Mouse (Mus musculus) left cerebral cortex, postnatal 4 days (tissue): Measurements from ENCODE around the gene Nfatc2. TPM values are rescaled to one million over a fixed set of nuclear protein-coding genes. Genes with fewer than 3 reads are reported as not detected.
A peak's percentile ranks its signal among the peaks of the same experiment; 100 is the strongest.

Experiments used
- DNase-seq: peaks from one replicate; pipeline ENCODE4 v3.0.0-alpha.2; 2022
- intact Hi-C: fragments of 180-260 bp; cut with DNase I; formaldehyde crosslinking; loops from one replicate; pipeline ENCODE4 v1.15.1; 2025
- total RNA-seq, 2 experiments: library from RNA; stranded (reverse); gene quantifications; 2 replicates each; pipeline ENCODE4 v1.2.3; 2021

Gene Nfatc2
- total RNA-seq, 2 experiments from 2014 or later = 6.0 to 6.2 TPM

DNA sequence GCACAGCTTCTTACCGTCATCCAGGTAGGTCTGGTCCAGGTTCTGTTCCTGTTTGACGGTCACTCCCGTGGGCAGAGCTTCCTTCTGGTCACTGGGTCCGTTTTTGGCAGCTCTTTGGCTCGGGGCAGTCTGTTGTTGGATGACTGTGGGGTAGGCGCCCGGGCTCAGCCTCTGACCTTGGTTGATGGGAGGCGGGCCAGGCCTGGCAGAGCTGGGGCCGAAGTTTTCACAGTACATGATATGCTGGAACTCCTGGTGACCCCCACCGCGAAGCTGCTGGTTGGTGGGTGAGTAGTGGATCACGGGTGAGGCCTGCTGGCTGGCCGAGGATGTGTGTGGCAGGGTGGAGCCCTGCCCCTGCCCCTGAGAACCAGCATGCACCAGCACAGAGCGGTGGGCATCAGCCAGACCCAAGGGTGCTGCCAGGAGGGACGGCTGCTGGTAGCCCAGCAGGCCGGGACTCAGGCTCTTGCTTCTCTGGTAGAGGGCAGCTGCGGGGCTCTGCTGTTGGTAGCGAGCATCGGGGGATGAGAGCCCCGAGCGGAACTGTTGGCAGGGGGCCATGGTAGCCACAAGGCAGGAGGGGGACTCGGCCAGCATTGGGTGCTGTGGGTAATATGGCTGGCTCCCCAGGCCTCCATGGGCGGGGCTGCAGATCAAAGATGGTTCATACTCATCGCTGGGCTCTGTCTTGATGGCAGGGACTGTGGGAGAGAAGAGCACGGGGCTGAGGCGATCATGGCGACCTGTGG lies 96.8 kb downstream of the Nfatc2 start:
- intact Hi-C loops = no loop called here
- no peak for DNase-seq

DNA sequence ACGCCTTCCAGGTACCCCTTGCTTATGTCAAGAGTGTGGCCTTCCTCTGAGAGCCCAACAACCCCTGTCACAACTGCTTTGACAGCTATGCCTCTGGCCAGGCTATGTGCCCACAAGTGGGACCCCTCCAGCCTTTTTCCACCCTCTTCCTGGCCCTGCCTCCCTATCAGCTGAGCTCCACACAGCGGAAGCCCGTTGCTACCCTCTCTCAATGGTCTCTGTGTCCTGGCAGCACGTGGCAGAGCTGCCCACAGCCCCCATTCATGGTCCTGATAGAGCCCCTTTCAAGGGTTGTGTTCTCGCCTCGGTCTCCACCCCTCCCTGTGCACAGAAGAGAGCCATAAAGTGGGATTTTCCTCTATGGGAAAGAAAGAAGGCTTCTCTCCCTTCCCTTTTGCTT lies 97.7 kb downstream of the Nfatc2 start:
- intact Hi-C loops = no loop called here
- no peak for DNase-seq

DNA sequence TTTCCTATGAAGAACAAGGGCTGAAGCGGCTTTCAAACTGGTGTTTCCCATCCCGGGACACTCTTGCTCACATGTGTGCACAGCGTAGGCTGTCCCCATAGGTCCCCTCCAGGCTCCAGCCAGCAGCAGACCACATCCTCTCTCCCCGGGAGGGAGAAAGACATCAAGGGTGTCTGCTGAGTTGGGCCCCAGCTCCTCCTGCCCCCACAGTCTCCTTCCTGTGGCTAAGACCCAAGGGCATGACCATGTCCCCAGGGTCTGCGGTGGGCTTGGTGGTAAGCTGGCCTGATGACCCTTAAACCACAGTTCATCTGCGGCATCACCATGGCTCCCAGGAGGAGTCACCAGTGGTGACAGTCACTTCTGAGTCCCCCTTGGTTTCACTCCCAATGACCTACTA lies 100.7 kb downstream of the Nfatc2 start:
- no peak for DNase-seq

DNA sequence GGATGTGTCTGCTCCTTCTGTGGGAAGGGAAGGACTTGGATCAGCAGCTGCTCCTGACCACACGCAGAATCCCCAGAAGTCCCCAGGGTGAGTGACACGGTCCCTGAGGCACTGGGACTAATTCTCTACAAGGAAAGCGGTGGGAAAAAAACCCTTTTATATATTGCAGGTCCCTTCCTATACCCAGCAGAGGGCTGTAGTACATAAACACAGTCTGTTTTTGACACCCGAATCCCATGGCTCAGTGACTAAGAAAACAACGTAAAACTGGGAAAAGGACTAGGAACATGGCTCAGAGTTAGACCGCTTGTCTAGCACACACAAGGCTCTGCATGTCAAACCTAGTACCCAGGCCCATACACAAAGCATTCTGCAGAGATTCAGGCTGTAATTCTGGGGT lies 101.2 kb downstream of the Nfatc2 start:
- no peak for DNase-seq
- intact Hi-C loops = no loop called here

More for the DNA sequence above, 100.7 kb downstream of the Nfatc2 start:
- intact Hi-C loops = no loop called here

DNA sequence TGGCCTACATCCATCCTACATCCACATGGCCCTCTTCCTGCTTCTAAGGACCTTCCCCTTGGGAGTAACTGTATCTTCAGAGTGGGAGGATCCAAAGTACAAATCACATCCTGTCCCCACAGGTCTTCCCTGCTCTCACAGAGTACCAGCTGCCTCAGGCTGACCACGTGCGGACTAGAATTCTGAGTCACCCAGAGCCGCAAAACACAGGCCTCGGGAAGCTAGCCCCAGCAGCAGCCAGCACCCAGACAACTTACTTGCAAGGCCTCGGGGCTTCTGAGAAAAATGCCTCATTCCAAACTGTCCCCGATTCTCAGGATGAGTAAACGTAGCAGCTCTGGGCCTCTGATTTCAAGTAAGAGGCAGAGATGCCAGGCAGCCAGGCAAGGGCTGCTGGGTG lies 109.7 kb downstream of the Nfatc2 start:
- no peak for DNase-seq

DNA sequence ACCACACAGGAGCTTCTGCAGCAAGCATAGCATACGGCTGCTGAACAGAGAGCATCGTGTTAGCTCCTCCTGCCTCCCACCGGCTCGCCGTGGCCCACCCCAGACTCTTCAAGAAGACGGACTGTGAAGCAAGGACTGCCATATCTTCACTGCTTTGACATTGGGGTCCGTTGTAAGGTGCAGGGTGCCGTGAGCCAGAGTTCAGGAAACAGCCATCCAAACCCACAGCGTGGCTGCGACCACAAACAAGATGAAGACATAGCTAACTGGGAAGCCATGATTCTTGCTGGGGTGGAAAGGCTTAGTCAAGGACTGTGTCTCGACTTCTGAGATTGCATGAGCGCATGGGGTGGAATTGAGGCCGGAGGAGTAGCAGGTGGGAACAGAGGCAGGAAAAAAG lies 111.5 kb downstream of the Nfatc2 start:
- DNase-seq = no peak
- intact Hi-C loops = loop anchor here (10.0 kb wide), 1 partner anchor 95 kb away; no protein-coding TSS in a partner anchor

More for the DNA sequence above, 109.7 kb downstream of the Nfatc2 start:
- intact Hi-C loops = loop anchor here (10.0 kb wide), 1 partner anchor 93 kb away; no protein-coding TSS in a partner anchor

DNA sequence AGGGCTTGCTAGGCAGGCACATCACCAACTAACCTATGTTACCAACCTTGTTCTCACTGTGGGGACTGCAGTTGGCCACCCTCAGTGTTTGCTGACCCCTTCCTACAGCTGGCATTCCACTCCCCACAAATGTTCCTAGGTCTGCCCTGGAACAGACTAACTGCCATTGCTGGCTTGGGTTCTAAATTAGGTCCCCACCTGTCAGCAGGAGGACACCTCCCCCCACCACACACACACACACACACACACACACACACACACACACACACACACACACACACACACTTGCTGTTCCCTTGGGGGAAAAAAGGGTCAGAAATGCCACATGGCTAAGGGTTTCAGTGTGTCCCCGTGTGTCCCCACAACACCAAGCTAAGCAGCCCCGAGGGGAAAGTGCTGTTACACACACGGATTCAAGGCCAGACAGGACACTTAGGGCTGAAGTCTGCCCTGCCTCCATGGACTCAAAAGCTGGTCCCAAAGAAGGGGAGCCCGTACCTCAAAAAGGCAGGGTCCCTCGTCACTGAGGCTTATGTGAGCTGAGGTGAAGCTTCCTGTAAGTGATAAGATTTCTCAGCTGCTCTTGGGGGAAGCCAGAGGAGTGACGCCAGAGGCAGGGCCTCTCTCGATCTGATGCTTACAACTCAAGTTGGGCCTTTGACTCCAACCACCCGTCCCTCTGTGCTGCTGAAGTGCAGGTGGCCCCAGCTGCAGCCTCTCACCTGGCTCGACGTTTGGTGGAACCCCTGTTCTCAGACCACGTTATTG lies 113.1 kb downstream of the Nfatc2 start:
- intact Hi-C loops = no loop called here
- DNase-seq = no peak

DNA sequence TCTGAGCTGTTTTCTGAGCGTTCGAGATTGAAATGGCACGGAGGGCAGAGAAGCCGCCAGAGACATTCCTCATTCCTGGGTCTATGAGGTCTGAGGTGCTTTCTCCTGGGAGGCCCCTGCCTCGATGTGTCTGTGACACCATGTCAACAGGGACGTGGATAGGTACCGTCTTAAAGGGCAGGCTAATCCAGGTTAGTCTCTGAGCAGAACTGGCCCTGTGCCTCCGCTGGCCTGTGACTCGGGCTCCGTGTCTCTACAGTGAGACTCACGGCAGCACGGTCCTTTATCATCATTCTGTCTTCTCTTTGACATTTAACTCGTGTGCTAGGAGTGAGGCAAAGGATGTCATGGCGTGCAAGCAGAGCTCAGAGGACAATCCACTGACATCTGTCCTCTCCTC lies 120.3 kb downstream of the Nfatc2 start:
- intact Hi-C loops = no loop called here
- no peak for DNase-seq

DNA sequence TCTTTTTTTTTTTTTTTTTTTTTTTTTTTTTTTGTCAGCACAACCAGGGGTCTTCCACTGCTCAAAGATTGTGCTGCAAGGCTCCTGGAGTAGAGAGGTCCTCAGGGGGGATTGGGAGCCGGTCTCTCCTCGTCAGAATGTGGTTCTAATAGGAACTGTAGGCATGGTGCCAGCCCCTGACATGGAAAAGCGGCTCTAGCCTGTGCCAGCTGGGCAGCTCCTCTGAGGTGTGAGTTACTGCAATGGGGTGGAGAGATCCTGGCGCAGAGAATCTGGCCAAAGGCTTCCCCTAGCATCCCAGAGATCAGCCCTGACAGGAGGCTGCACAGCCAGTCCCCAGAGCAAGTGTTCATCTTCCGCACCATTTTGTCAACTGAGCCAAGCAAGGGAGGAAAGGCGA lies 120.8 kb downstream of the Nfatc2 start:
- intact Hi-C loops = no loop called here
- DNase-seq = peak; percentile 89

DNA sequence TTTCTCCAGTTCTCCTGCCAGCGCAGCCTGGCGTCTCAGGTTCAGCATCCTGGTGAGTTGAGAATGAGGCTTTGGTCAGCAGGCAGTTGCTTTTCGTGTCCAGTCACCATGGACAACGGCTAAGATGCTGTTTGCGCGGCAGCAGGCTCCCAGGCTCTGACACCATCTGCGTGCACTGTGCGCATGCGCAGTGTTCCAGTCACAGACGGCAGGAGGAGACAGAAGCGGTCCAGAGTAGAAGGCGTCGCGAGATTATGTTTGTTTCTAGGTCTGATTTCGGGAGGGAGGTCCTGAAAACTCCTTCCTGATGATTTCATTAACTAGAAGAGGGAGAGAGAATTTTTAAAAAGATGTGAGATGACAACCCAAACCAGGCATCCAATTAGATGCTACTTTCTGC lies 121.5 kb downstream of the Nfatc2 start:
- DNase-seq = peak; percentile 90
- intact Hi-C loops = no loop called here

DNA sequence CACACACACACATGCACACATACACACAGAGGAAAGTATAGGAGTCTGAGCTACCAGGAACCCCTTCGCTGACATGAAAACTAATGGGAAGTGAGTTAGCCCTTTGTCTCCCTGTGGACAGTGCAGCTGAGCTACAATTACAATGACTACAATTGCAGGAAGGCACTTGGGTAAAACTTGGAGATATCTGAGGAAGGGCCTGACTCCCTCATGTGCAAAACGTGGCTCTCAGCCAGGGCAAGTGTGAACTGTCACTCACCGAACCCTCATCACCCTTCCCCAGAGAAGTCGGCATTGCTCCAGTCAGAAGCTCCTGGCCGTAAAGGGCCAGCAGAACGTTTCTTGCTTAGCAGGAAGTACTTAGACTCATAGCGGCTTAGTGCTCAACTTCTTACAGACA lies 123.0 kb downstream of the Nfatc2 start:
- DNase-seq = no peak
- intact Hi-C loops = no loop called here

DNA sequence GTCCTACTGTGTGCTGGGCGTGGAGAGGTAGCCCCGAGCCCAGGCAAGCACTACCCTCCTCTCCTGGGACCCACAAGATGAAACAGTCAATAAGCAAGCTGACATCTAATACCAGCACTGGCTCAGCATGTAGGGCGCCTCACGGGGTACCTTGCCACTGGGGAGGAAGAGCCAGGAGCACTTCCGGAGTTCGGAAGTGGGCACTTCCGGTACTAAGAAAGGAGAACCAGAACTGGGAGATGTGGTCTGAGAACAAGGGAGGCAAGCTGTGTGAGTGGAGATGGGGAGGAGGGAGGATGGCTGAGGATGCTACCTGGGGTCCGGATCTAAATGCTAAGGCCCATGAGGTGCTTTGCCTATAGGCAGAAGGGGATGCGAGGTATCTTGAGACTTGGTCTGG lies 128.0 kb downstream of the Nfatc2 start:
- intact Hi-C loops = no loop called here
- no peak for DNase-seq

DNA sequence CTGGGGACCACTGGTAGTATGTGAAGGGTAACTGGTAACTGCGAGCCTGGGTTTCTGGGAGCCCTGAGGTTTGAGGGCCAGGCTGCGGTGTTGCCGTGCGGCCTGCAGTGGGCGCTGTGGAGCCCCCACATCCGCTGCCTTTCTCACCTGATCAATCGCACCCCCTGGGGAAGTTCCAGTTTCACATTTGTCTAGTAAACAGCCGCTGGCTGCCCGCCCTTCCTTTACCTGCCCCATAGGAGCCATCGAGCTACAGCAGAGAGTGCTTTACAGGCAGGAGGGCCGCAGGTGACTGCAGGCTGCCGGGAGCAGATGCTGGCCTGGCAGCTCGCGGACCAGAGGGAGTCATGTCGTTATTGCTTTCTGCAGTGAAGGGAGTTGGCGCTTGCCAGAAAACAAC lies 128.6 kb downstream of the Nfatc2 start:
- intact Hi-C loops = no loop called here
- peak; percentile 65 for DNase-seq

DNA sequence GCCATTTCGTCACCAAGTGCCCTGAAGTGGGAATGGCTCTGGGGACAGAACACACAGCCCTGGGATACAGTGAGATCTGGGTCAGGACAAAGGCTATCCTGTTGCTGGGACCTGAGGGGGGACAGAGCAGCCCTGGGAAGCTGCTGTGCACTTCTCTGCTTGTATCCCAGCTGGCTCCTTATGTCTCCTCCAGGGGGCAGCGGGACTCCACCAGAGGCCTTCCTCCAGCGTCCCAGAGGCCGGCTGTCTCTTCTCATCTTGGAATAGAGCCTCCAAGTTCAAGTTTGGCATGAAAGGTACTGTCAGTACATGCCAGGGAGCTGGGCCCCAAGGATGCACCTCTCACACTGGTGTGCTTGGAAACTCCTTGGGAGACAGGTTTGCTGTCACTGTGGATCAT lies 132.4 kb downstream of the Nfatc2 start:
- intact Hi-C loops = loop anchor here (2.0 kb wide), 1 partner anchor 160 kb away; no protein-coding TSS in a partner anchor
- DNase-seq = peak; percentile 81

DNA sequence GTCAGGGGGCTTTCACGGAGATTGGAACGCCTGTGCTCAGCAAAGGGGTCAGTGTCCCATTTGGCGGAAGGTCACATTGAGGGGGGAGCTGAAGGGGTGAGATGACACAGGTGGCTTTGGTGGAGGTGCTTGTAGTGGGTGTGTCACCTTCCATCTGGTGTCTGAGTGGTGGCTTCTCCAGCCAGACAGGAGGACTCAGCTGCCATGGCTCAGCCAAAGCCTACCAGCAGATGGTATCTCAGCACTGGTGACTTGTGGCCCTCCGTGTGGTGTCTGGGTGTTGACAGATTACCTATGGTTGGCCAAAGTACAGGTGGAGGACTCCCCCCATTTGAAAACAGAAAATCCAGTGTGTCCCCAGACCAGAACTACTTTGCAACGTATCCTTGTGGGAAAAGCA lies 134.3 kb downstream of the Nfatc2 start:
- intact Hi-C loops = no loop called here
- DNase-seq = no peak

DNA sequence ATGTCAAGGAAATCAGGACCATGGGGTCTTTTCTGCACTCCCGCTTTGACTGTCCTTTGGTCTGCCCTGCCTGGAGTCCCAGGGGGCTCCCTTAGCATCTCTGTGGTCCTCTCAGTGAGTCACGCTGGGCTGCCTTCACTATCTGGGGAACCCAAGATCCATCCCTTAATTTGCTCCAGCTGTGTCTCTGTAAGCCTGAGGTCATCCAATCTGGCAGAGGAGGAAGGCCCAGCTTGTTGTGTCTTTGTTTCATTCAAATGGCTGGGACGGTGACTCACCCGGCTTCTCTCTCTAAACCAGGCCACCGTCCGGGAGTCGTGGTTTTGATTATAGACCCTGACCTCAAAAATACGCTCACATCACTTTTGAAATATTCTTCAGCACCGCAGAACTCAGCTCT lies 135.4 kb downstream of the Nfatc2 start:
- no peak for DNase-seq
- intact Hi-C loops = no loop called here

DNA sequence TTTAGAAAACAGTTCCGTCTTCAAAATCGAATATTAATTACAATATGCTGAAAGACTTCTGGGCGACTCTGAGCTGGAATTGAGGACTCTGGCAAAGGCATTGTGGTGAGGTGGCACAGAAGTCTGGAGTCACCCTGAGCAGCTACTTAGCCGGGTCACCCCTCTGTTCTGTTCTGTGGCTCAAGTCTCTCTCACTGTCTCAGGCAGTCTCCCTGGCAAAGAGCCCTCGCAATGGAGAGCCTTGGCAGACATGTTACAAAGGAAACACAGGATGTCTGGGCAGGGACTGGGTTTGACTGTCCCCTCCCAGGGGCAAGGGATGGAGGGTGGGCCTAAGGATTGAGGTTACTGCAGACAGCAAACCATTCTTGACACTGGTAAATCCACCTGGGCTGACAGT lies 135.8 kb downstream of the Nfatc2 start:
- intact Hi-C loops = no loop called here
- DNase-seq = peak; percentile 48

DNA sequence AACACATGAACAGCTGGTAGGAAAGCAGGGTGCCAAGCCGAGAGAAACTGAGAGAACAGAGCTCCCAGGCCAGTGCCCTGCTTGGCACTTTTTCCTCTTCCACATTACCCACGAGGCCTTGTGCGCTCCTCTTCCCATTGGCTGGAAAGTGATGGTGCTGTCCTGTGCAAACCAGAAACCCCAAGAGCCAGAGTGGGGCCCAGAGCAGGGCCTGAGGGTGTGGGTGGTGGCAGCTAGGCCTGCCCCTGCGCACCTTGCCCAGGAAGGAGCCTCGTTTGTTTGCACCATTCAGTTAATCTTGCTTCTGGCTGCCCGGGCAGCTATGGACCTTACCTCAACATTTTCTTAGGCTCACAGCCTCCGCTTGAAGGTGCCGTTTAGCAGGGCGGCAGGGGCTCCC lies 139.6 kb downstream of the Nfatc2 start:
- intact Hi-C loops = no loop called here
- DNase-seq = no peak

DNA sequence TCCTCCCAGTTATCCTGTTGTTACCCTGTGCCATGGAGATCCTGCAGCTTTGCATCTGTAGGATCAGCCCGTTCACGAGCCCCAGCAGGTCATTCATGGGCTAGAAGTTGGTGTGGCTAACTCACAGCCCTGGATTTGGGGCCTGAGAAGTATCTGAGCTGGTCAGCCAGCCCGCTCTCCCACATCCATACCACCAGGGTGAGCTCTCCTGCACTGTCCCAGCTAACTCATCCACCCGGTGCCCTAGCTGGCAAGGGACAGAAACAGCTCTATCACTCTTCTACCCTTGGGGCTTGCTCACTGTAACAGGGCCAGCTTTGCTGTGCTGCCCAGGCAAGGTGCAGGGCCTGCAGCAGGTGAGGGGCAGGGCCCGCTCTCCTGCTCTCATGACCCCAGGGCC lies 141.8 kb downstream of the Nfatc2 start:
- intact Hi-C loops = no loop called here
- no peak for DNase-seq

DNA sequence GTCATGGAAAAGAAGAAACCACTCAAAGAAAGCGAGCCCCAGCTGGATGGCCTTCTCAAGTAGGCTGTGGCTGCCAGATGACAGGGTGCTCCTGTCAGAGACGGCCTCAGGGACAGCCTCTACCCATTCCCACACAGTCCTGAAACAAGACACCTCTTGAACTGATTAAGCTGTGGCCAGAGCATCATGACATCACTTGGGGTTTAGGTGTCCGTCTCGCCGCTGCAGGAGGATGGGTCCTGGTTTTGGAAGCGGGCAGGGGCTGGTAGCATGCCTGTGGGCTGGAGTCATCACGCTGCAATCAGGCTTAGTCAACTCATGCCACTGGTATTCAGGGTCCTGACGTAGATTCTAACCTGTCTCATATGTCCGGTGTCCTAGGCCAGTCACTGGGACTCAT lies 142.9 kb downstream of the Nfatc2 start:
- DNase-seq = no peak
- intact Hi-C loops = no loop called here

DNA sequence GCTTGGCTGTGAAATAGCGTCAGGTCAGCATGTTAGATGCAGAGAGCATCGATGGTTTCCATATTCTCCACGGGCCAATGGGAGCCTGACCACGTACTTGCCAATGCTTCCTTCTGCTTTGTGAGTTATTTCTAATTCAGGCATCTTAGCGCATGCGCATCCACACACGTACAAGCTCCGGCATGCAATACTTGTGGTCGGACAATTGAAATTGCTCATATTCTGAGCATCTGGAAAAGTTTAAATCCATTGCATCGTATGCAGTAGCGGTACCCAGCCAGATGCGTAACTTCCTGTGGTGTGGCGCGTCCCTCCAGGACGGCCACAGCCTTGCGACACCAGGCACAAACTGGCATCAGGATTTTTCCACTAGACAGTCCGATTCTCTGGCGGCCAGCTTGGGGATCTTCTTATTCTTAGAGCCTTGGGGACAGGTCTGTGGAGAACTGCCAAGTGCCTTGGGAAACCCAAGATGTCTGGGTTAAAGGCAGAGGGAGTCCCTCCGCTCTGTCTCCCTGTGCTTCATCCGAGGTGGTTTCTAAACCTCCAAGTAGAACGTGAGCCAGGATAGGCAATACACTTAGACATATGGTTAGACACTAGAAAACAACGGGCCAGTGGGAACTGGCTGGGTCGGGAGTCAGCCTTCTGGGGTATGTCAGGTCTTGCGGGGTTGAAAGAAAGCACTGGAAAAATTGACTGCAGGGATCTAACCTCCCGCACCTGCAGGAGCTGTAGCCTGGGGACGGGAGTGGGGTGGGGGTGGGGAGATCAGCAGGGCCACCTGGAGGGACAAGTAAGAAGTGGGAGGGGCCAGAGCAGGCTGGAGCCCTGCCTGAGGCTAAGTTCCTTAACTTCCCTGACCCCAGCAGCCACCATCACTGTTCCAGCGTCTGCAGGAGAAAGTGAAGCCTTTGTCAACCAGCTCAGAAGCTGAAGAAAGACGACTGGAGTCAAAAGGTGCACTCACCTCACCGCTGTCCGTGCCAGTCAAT lies 149.4 kb downstream of the Nfatc2 start:
- DNase-seq = no peak
- intact Hi-C loops = no loop called here
